16 mouse cellular contexts compared by ENCODE assay signal in genomic region chr6:37481147-37481546, GRCm38 (mm10). TPM values are rescaled to one million over a fixed set of nuclear protein-coding genes. Genes with fewer than 3 reads are reported as not detected.
"Had no signal": no experiment of that assay in that cellular context is flagged by ENCODE, and none has a peak within 500 bp of the region (broad histone marks: within the 10 kb centered on the region; RNA-seq: fewer than 3 reads in every experiment).

No protein-coding gene starts in this region.

- H3K36me3 ChIP-seq: limb, embryonic 13.5 days; midbrain, embryonic 12.5 days had no signal

- H3K4me3 ChIP-seq: limb, embryonic 13.5 days; midbrain, embryonic 12.5 days had no signal

- ATAC-seq: midbrain, embryonic 16.5 days had no signal

- H3K4me1 ChIP-seq: limb, embryonic 13.5 days; midbrain, embryonic 12.5 days had no signal

- H3K27ac ChIP-seq: limb, embryonic 13.5 days; macrophage; midbrain, embryonic 12.5 days had no signal

- DNase-seq: kidney, adult 8-10 months; kidney, postnatal 25 days; layer of hippocampus, adult 9-11 months; left cerebral cortex, postnatal 4 days; lung, embryonic 14.5 days; lung, postnatal 14 days; right cerebral cortex, adult 18-20 months; right cerebral cortex, postnatal 25 days; thymus, adult 18-20 months; thymus, postnatal 36 days had no signal

- H3K27me3 ChIP-seq: limb, embryonic 13.5 days; midbrain, embryonic 12.5 days had no signal

RNA-seq across cellular contexts. Expression of gene Akr1d1, which starts 48.8 kb away (rescaled TPM):
- polyA plus RNA-seq: limb, embryonic 13.5 days; lung, embryonic 14.5 days; macrophage; midbrain, embryonic 12.5 days; midbrain, embryonic 16.5 days; neural tube, embryonic 14.5 days; small intestine, adult 2 months had no signal
